Mouse (Mus musculus) liver, adult 2 months (tissue): ENCODE measurements at regions not wholly inside any gene's neighbourhood (a gene's known extent, or its start where the extent isn't known, plus 50 kb on each side); places are given as distances from the start of the nearest gene placed in this dataset.

Experiments used
- DNase-seq: peaks from one replicate; pipeline ENCODE4 v3.0.0-alpha.2; 2011; ENCODE audit warnings: low read depth, low spot score; ENCODE audit errors: extremely low read depth
- H3K27ac ChIP-seq: fragments of 200-500 bp; replicated peaks from 2 replicates; pipeline ENCODE4 v1.5.1; 2012; ENCODE audit warnings: low read depth, mild to moderate bottlenecking, control low read depth, inconsistent platforms, low read length; ENCODE audit not compliant: insufficient read depth
- H3K27me3 ChIP-seq: fragments of 200-500 bp; 2 replicates; pipeline ENCODE4 v1.6.1; 2012; ENCODE audit warnings: mild to moderate bottlenecking, moderate library complexity, low read length, inconsistent platforms; ENCODE audit not compliant: control insufficient read depth, insufficient read depth
- H3K36me3 ChIP-seq: fragments of 200-500 bp; 2 replicates; pipeline ENCODE4 v1.6.1; 2012; ENCODE audit warnings: low read length, inconsistent platforms; ENCODE audit not compliant: control insufficient read depth, insufficient read depth
- H3K4me1 ChIP-seq: fragments of 200-500 bp; 2 replicates; pipeline ENCODE4 v1.6.1; 2011; ENCODE audit warnings: low read length; ENCODE audit not compliant: control insufficient read depth, insufficient read depth
- H3K4me3 ChIP-seq: fragments of 200-500 bp; 2 replicates; pipeline ENCODE4 v1.5.1; 2011; ENCODE audit warnings: low read depth, mild to moderate bottlenecking, control low read depth, low read length, moderate library complexity; ENCODE audit not compliant: insufficient read depth
- H3K79me2 ChIP-seq: fragments of 200-500 bp; 2 replicates; pipeline ENCODE4 v1.6.1; 2012; ENCODE audit warnings: inconsistent platforms, mild to moderate bottlenecking, low read length, moderate library complexity; ENCODE audit not compliant: control insufficient read depth, insufficient read depth
- H3K9ac ChIP-seq: fragments of 200-500 bp; 2 replicates; pipeline ENCODE4 v1.6.1; 2012; ENCODE audit warnings: low read depth, mild to moderate bottlenecking, control low read depth, inconsistent platforms, low read length
- CTCF ChIP-seq: fragments of 200-500 bp; IDR thresholded peaks from 2 replicates; pipeline ENCODE4 v1.5.1; 2011; ENCODE audit warnings: low read depth, low read length, control low read depth
- POLR2A ChIP-seq: fragments of 200-500 bp; IDR thresholded peaks from 2 replicates; pipeline ENCODE4 v1.6.1; 2011; ENCODE audit warnings: low read length, control low read depth; ENCODE audit not compliant: insufficient read depth; ENCODE audit errors: extremely low read depth
- WGBS: fragments of 180-500 bp; shearing (Covaris S2); methylation state at CpG from one replicate; pipeline ENCODE4 v1.1.7; 2018; 5-methylcytosine and 5-hydroxymethylcytosine counted together

DNA sequence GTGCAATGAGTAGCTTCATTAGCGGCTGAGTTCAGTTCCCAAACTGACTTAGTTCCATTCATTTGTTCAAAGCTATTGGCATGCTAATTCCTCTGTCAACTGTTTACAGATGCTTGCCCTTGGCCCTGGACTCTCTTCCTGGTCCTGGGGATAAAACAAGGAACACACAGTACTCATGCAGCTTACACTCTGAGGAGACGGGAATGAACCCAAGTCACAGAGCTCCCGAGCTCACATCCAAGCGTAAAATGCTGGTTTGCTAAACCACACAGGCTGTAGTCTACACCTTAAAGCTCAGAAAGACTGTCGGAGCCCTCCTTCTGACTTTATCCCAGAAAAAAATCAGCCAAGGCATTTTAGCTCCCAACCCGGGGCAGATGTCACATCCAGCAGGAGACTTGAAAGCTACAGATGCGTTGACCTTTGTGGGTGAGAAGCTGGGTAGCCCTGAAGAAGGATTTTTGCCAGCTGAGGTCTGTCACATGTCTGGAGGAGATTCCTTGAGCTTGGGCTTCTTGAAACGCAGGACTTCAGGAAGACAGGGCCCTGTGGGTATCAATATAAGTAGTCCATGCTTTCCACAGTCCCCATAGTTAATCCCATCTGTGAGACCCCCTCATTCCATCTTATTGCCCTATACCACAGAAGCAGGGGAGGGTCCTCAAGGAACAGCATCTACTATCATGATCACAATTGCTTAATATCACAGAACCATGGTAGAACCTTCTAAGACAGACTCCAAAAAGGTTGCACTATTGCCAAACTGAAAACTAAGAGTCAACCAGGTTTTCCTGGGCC lies 162.7 kb upstream of the Irf2bp2 start:
- no peaks in the 10 kb centered on the region for H3K79me2 ChIP-seq
- peak; percentile 60 for DNase-seq
- TF ChIP-seq POLR2A (no peak), CTCF (no peak)
- no peaks in the 10 kb centered on the region for H3K27me3 ChIP-seq
- H3K4me1 ChIP-seq = peaks cover 4% of the 10 kb centered on the region; the same call in 1 of the 2 replicates
- H3K4me3 ChIP-seq = no peak overlapping the region
- 80% methylated on average over 8 of the region's 8 CpGs for WGBS
- peak overlapping the region; percentile 41; the same call in 1 of the 2 replicates for H3K27ac ChIP-seq
- no peaks in the 10 kb centered on the region for H3K36me3 ChIP-seq
- H3K9ac ChIP-seq = no peak overlapping the region

DNA sequence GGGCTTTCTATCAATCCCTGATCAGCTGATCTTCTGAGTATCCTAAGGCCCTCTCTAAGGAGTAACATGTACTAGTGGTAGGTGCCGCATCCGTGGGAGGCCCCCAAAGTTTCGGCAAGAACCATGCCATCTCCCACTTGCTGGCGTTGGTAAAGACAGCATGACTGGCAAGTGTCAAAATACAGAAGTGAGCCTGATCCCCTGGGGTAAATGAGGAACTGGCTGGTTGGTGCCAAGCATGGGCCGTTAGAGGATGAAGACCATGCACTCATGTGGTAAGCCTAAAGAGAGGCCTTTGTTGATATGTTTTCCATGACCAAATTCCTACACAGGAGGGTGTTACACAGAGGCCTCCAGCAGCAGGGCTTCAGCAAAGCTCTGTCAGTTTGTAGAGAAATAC lies 161.9 kb upstream of the Irf2bp2 start:
- no peak for DNase-seq
- no peak overlapping the region for H3K9ac ChIP-seq
- no peak overlapping the region for H3K27ac ChIP-seq
- TF ChIP-seq POLR2A (no peak), CTCF (no peak)
- H3K27me3 ChIP-seq = no peaks in the 10 kb centered on the region
- H3K4me1 ChIP-seq = peaks cover 4% of the 10 kb centered on the region; the same call in 1 of the 2 replicates
- no peaks in the 10 kb centered on the region for H3K36me3 ChIP-seq
- H3K4me3 ChIP-seq = no peak overlapping the region
- 89% methylated on average over 5 of the region's 5 CpGs for WGBS
- no peaks in the 10 kb centered on the region for H3K79me2 ChIP-seq

GRCm38 (mm10) chr8:126754361-126754809 lies 160.6 kb upstream of the Irf2bp2 start:
- no peaks in the 10 kb centered on the region for H3K79me2 ChIP-seq
- no peak overlapping the region for H3K9ac ChIP-seq
- H3K4me1 ChIP-seq = peaks cover 4% of the 10 kb centered on the region; the same call in 1 of the 2 replicates
- DNase-seq = peak; percentile 86
- 35% methylated on average over 8 of the region's 8 CpGs for WGBS
- TF ChIP-seq POLR2A (no peak), CTCF (no peak)
- H3K27ac ChIP-seq = no peak overlapping the region
- H3K36me3 ChIP-seq = no peaks in the 10 kb centered on the region
- no peaks in the 10 kb centered on the region for H3K27me3 ChIP-seq
- no peak overlapping the region for H3K4me3 ChIP-seq

- peaks cover 4% of the 10 kb centered on the region; the same call in 1 of the 2 replicates for H3K4me1 ChIP-seq
- 91% methylated on average over 4 of the region's 4 CpGs for WGBS
- DNase-seq = no peak
Measured at GRCm38 (mm10) chr8:126753059-126753855, 159.5 kb upstream of the Irf2bp2 start.

DNA sequence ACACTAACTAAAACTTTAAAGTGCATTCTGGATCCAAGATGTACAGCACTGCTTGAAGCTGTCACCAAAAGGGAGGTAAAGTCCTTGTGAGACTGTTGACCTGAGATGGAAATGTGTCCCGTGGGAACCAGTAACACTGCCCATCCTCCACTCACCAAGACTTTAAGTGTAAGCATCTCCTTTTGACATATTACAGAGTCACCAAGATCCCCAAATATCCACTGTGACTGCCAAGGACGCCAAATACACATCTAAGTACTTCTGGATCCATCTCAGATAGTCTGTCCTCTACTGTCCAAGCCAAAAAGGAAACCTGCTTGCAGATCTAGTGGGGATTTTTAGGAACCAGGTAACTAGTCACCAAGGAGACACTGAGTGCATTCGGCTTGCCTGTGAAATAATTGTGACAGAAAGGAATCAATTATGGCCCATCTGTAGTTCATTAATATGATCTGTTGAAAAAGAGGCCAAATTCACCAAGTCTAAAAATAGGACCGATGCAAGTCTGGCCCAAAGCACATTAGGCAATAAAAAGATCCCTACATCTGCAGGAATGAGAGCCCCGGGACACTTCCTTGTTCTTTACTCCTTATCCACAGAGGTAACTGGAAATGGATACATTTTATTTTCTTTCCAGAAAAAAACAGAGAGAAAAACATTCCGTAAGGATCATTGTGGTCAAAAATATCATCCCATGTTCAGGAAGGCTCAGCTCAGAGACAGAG lies 157.8 kb upstream of the Irf2bp2 start:
- no peaks in the 10 kb centered on the region for H3K36me3 ChIP-seq
- DNase-seq = no peak
- no peak overlapping the region for H3K4me3 ChIP-seq
- H3K79me2 ChIP-seq = no peaks in the 10 kb centered on the region
- no peak overlapping the region for H3K27ac ChIP-seq
- WGBS = 69% methylated on average over 6 of the region's 6 CpGs
- H3K4me1 ChIP-seq = peaks cover 4% of the 10 kb centered on the region
- no peaks in the 10 kb centered on the region for H3K27me3 ChIP-seq
- H3K9ac ChIP-seq = no peak overlapping the region
- no peak for TF ChIP-seq POLR2A
- TF ChIP-seq CTCF = no peak

More at GRCm38 (mm10) chr8:126753059-126753855, 159.5 kb upstream of the Irf2bp2 start:
- TF ChIP-seq POLR2A = no peak
- TF ChIP-seq CTCF = no peak
- no peaks in the 10 kb centered on the region for H3K36me3 ChIP-seq
- no peaks in the 10 kb centered on the region for H3K27me3 ChIP-seq
- H3K4me3 ChIP-seq = no peak overlapping the region
- no peak overlapping the region for H3K9ac ChIP-seq
- H3K27ac ChIP-seq = no peak overlapping the region
- H3K79me2 ChIP-seq = no peaks in the 10 kb centered on the region
